Mouse (Mus musculus) CD4-positive, CD25-positive, alpha-beta regulatory T cell (primary cell): ENCODE data around the gene Serpine1. TPM values are rescaled to one million over a fixed set of nuclear protein-coding genes. Genes with fewer than 3 reads are reported as not detected.

Experiments used
- polyA plus RNA-seq: library from polyadenylated mRNA; unstranded; fragments of 100-300 nt; shearing (Covaris generic); gene quantifications from one replicate; pipeline ENCODE4 v1.2.1, GENCODE M21; 2017

The Serpine1 gene
- not detected for polyA plus RNA-seq

GRCm38 (mm10) chr5:137072079-137072960, at the start of gene Serpine1:
TSS of gene Serpine1 (minus strand) at chr5:137072268.

GRCm38 (mm10) chr5:137115866-137116847, 44.1 kb upstream of the Serpine1 start, which contains the start of gene Trim56:
TSS of gene Trim56 (minus strand) at chr5:137116209.

GRCm38 (mm10) chr5:137045402-137046323, 26.4 kb downstream of the Serpine1 start, which contains the start of gene Ap1s1:
TSS of gene Ap1s1 (minus strand) at chr5:137046135.

GRCm38 (mm10) chr5:137026092-137026491, 46.0 kb downstream of the Serpine1 start, which contains the start of gene Vgf:
TSS of gene Vgf (plus strand) at chr5:137026392.

Other genes with a start within 250 kb of the Serpine1 start
- 0.48 TPM for gene Col26a1, start 189.1 kb downstream of the Serpine1 start, polyA plus RNA-seq
- gene Ift22, start 164.1 kb downstream of the Serpine1 start, polyA plus RNA-seq, result 7.8 TPM
- gene Fis1, start 119.0 kb downstream of the Serpine1 start, polyA plus RNA-seq, result 260 TPM
- gene Cldn15, start 105.7 kb downstream of the Serpine1 start, polyA plus RNA-seq, result not detected
- gene Plod3, start 85.2 kb downstream of the Serpine1 start, polyA plus RNA-seq, result 9.1 TPM
- 54.3 TPM for gene Znhit1, start 84.2 kb downstream of the Serpine1 start, polyA plus RNA-seq
- gene Vgf, start 45.9 kb downstream of the Serpine1 start, polyA plus RNA-seq, result 0.30 TPM
- gene Ap1s1, start 26.1 kb downstream of the Serpine1 start, polyA plus RNA-seq, result 81.2 TPM
- gene Trim56, start 43.9 kb upstream of the Serpine1 start, polyA plus RNA-seq, result 16.0 TPM
- not detected for gene Muc3, start 77.1 kb upstream of the Serpine1 start, polyA plus RNA-seq
- 1.6 TPM for gene Muc3a, start 140.1 kb upstream of the Serpine1 start, polyA plus RNA-seq
- gene Ache, start 215.3 kb upstream of the Serpine1 start, polyA plus RNA-seq, result 0.10 TPM
- gene Ufsp1, start 222.4 kb upstream of the Serpine1 start, polyA plus RNA-seq, result 1.7 TPM
- gene Srrt, start 235.4 kb upstream of the Serpine1 start, polyA plus RNA-seq, result 97.7 TPM
- 4.6 TPM for gene Trip6, start 242.1 kb upstream of the Serpine1 start, polyA plus RNA-seq